Mouse (Mus musculus) C2C12 (cell line): ENCODE results near the gene Zfp292. TPM values are rescaled to one million over a fixed set of nuclear protein-coding genes. Genes with fewer than 3 reads are reported as not detected.

Source experiments
- H3K27me3 ChIP-seq: one replicate; pipeline ENCODE4 v1.6.1; 2011; ENCODE audit not compliant: control insufficient read depth, insufficient read depth, insufficient read length
- H3K36me3 ChIP-seq: one replicate; pipeline ENCODE4 v1.6.1; 2011; ENCODE audit not compliant: control insufficient read depth, insufficient read depth
- H3K4me3 ChIP-seq: one replicate; pipeline ENCODE4 v1.5.1; 2011; ENCODE audit warnings: mild to moderate bottlenecking, control low read depth; ENCODE audit not compliant: poor library complexity, insufficient read depth, severe bottlenecking
- H3K79me2 ChIP-seq: one replicate; pipeline ENCODE4 v1.6.1; 2011; ENCODE audit not compliant: control insufficient read depth, insufficient read depth
- H3K79me3 ChIP-seq: one replicate; pipeline ENCODE4 v1.6.1; 2011; ENCODE audit warnings: low read depth, control low read depth
- H3ac ChIP-seq: one replicate; pipeline ENCODE3; 2011; ENCODE audit warnings: low read depth; ENCODE audit not compliant: control insufficient read depth, insufficient read length
- CEBPB ChIP-seq: IDR thresholded peaks from one replicate; pipeline ENCODE4 v1.6.1; 2011; ENCODE audit warnings: low read depth, mild to moderate bottlenecking, control low read depth, moderate library complexity
- CTCF ChIP-seq: IDR thresholded peaks from one replicate; pipeline ENCODE4 v1.5.1; 2011; ENCODE audit not compliant: control insufficient read depth, insufficient read depth, insufficient read length
- FOSL1 ChIP-seq: IDR thresholded peaks from one replicate; pipeline ENCODE4 v1.8.0; 2011; ENCODE audit warnings: mild to moderate bottlenecking, low read length; ENCODE audit not compliant: poor library complexity, insufficient read depth, severe bottlenecking
- MAX ChIP-seq: IDR thresholded peaks from one replicate; pipeline ENCODE4 v1.6.1; 2011; ENCODE audit warnings: mild to moderate bottlenecking, control low read depth
- MYOD1 ChIP-seq: IDR thresholded peaks from one replicate; pipeline ENCODE4 v1.6.1; 2011; ENCODE audit warnings: low read depth; ENCODE audit not compliant: control insufficient read depth, insufficient read length
- MYOG ChIP-seq: IDR thresholded peaks from one replicate; pipeline ENCODE4 v1.6.1; 2011; ENCODE audit not compliant: control insufficient read depth, insufficient read length; ENCODE audit errors: extremely low read depth
- USF1 ChIP-seq: IDR thresholded peaks from one replicate; pipeline ENCODE4 v1.6.1; 2011; ENCODE audit warnings: low read depth, mild to moderate bottlenecking, control low read depth, moderate library complexity
- polyA plus RNA-seq: library from polyadenylated mRNA; unstranded; fragments of >200 nt; fragmentation: generic; extraction: Trizol; gene quantifications from one replicate; pipeline ENCODE4 v1.2.1, GENCODE M21; 2012; ENCODE audit warnings: missing spikeins

Zfp292 gene
- polyA plus RNA-seq, 1 experiment: 1.7 TPM

DNA sequence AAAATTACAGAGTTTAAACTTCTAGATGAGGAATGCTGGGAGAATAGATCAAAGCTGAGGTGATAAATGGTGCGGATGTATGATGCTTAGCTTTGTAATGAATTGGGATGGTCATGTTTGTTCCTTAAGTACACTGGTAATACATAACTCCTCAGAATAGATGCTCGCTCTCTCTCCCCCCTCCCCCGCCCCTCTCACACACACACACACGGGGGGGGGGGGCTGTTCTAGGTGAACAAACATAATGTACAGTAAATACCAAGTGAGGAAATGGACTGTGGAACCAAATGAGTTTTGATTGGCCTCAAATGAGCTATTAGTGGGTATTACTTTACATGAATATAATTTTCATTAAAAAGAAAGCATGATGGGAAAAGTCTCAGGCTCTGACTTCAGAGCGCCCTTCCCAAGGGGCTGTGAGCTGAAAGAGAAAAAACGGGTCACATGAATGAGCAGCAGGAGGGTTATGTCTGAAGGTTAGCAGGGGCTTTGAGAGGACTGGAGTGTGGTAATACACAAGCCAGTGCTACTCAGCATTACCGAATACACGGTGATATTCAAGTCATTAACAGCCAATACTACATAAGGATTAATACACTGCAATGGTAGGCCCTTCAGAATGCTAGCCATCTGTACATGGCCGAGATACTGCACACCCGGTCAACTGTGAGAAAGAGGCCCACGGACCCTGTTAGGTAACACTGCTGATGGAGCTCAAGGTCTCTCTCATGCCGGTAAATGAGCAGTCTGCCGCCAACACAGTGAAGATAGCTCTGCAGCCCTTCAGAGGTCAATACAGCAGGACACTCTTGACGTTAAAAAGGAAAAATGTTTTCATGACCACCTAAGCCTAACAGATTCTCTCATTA is 81.4 kb downstream of the Zfp292 start:
- H3K79me2 ChIP-seq: no peaks in the 10 kb centered on the region
- H3ac ChIP-seq: no peak overlapping the region
- no peaks in the 10 kb centered on the region for H3K79me3 ChIP-seq
- H3K36me3 ChIP-seq: peaks cover 31% of the 10 kb centered on the region
- TF ChIP-seq USF1 (no peak), CTCF (no peak), CEBPB (no peak), FOSL1 (no peak), MYOD1 (no peak)
- H3K4me3 ChIP-seq: no peak overlapping the region
- no peaks in the 10 kb centered on the region for H3K27me3 ChIP-seq

DNA sequence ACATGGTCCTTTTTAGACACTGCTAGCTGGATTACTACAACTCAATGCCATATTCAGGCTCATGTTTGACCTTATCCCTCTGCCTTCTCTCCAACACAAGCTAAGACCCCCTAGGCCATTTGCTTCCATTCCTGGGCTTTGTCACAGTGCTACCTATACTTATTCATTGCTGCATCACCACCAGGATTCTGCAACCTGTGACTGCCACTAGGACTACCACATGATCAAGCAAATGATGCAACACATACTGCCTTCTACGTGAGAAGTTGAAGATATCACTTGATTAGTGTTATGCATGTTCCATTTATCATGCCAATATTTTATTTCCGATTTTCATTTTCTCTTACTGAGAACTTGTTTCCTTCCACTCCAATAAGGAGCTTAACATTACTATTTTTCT is 84.8 kb downstream of the Zfp292 start:
- H3K27me3 ChIP-seq: no peaks in the 10 kb centered on the region
- no peaks in the 10 kb centered on the region for H3K79me2 ChIP-seq
- H3K4me3 ChIP-seq: no peak overlapping the region
- no peaks in the 10 kb centered on the region for H3K36me3 ChIP-seq
- TF ChIP-seq MYOD1: no peak
- TF ChIP-seq CEBPB: no peak
- no peak for TF ChIP-seq MAX
- TF ChIP-seq CTCF: no peak
- TF ChIP-seq FOSL1: no peak
- TF ChIP-seq USF1: no peak
- no peak for TF ChIP-seq MYOG
- H3ac ChIP-seq: no peak overlapping the region
- no peaks in the 10 kb centered on the region for H3K79me3 ChIP-seq

GRCm38 (mm10) chr4:34797294-34797983 is 85.3 kb downstream of the Zfp292 start:
- Histone ChIP-seq H3K27me3 (no peaks in the 10 kb centered on the region), H3K4me3 (no peak overlapping the region), H3K79me3 (no peaks in the 10 kb centered on the region), H3K79me2 (no peaks in the 10 kb centered on the region), H3ac (no peak overlapping the region), H3K36me3 (no peaks in the 10 kb centered on the region)
- TF ChIP-seq CTCF (no peak), USF1 (no peak), CEBPB (no peak), FOSL1 (no peak)

DNA sequence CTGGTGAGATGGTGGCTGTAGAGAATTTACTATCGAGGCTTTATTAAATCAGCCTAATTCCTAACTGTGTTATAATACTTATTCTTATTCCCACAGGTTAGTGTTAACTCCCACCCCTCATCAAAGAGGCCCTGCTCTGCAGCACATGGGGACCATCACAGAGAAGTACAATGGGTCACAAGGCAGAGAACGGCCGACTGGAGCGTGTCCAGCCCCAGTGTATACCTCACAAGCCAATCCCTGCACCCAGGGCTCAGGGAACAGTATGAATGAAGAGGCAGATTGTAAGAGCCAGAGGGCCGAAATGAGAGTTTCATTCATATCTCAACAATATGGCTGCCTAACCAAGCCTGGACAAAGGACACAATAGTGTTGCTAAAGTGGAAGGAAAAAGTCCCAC is 86.5 kb downstream of the Zfp292 start:
- Histone ChIP-seq H3K79me3 (no peaks in the 10 kb centered on the region), H3K79me2 (no peaks in the 10 kb centered on the region), H3ac (no peak overlapping the region), H3K4me3 (no peak overlapping the region), H3K36me3 (no peaks in the 10 kb centered on the region), H3K27me3 (no peaks in the 10 kb centered on the region)
- TF ChIP-seq CTCF (no peak), CEBPB (no peak), MYOG (no peak), MYOD1 (no peak)

DNA sequence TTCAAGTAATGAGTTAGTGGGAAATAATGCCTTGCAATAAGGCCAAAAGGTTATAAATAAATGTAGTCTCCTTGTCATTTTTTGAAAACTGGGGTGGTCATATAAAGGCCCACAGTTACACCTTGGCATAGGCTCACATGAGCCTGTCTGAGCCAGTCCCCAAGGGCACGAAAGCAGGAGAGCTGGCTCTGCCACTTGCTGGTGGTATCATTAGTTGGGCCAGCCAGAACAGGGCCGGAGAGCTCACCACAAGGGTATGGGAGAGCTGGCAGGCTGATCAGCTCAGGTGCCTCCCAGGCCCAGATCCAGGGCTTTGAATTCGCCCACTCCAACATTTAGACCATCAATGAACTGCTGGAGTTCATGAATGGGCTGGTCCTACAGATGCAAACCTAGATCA is 96.3 kb downstream of the Zfp292 start:
- H3K36me3 ChIP-seq: no peaks in the 10 kb centered on the region
- H3ac ChIP-seq: no peak overlapping the region
- H3K4me3 ChIP-seq: no peak overlapping the region
- no peaks in the 10 kb centered on the region for H3K27me3 ChIP-seq
- TF ChIP-seq CEBPB (no peak), FOSL1 (no peak), CTCF (no peak), MYOG (no peak), MAX (no peak), MYOD1 (no peak), USF1 (no peak)
- H3K79me2 ChIP-seq: no peaks in the 10 kb centered on the region
- H3K79me3 ChIP-seq: no peaks in the 10 kb centered on the region

- Histone ChIP-seq H3K79me2 (no peaks in the 10 kb centered on the region), H3K4me3 (no peak overlapping the region), H3K36me3 (no peaks in the 10 kb centered on the region), H3K79me3 (no peaks in the 10 kb centered on the region), H3K27me3 (no peaks in the 10 kb centered on the region), H3ac (no peak overlapping the region)
- no peak for TF ChIP-seq MYOD1
- TF ChIP-seq CTCF: no peak
- no peak for TF ChIP-seq USF1
- no peak for TF ChIP-seq FOSL1
- TF ChIP-seq MYOG: no peak
- TF ChIP-seq CEBPB: no peak
- TF ChIP-seq MAX: no peak
Measured at GRCm38 (mm10) chr4:34785646-34786045, 97.1 kb downstream of the Zfp292 start.
